Mouse (Mus musculus) thymus, adult 2 months (tissue): ENCODE measurements around the gene Hecw2.

Source experiments
- CTCF ChIP-seq: fragments of 200-500 bp; IDR thresholded peaks from 2 replicates; pipeline ENCODE4 v1.5.1; 2012; ENCODE audit warnings: mild to moderate bottlenecking, control low read depth, low read length, moderate library complexity, borderline replicate concordance; ENCODE audit not compliant: control insufficient read depth, poor library complexity, insufficient read depth; ENCODE audit errors: extremely low read depth
- POLR2A ChIP-seq: fragments of 200-500 bp; IDR thresholded peaks from 2 replicates; pipeline ENCODE4 v1.6.1; 2012; ENCODE audit warnings: mild to moderate bottlenecking, low read length, control low read depth, moderate library complexity; ENCODE audit not compliant: control insufficient read depth, poor library complexity, insufficient read depth; ENCODE audit errors: extremely low read depth

GRCm38 (mm10) chr1:54015739-54016138, 179.2 kb downstream of the Hecw2 start:
- TF ChIP-seq POLR2A (no peak), CTCF (no peak)
